Mouse (Mus musculus): ENCODE results near the gene Nrxn3. TPM values are rescaled to one million over a fixed set of nuclear protein-coding genes. Genes with fewer than 3 reads are reported as not detected.

Gene Nrxn3
- polyA plus RNA-seq, 1 experiment from 2014 or later, result 1.3 TPM

- Histone ChIP-seq H3K4me1 (ENCODE audit: control insufficient read depth, insufficient read depth, low read length) (no peaks in the 10 kb centered on the region), H3K4me3 (ENCODE audit: low read length) (no peak overlapping the region), H3K9me3 (replicated peaks; ENCODE audit: control insufficient read depth, low read length) (no peaks in the 10 kb centered on the region), H3K9ac (ENCODE audit: low read length) (no peak overlapping the region), H3K27me3 (ENCODE audit: control insufficient read depth, insufficient read depth, low read length) (no peaks in the 10 kb centered on the region), H3K4me2 (ENCODE audit: low read depth, low read length) (no peak overlapping the region), H3K36me3 (ENCODE audit: control insufficient read depth, insufficient read depth) (no peaks in the 10 kb centered on the region), H3K27ac (ENCODE audit: low read length) (no peak overlapping the region)
- WGBS, result 89% methylated on average over 5 of the region's 5 CpGs
- ATAC-seq (replicated peaks; ENCODE audit: extremely low read depth, insufficient read depth, low FRiP score), result no peak
These were observed 987.8 kb downstream of the Nrxn3 start for GRCm38 (mm10) chr12:89710459-89710858.

GRCm38 (mm10) chr12:89711791-89712190, 989.1 kb downstream of the Nrxn3 start:
- ATAC-seq (replicated peaks; ENCODE audit: extremely low read depth, insufficient read depth, low FRiP score), result no peak
- 77% methylated on average over 1 of the region's 1 CpGs for WGBS

GRCm38 (mm10) chr12:89719194-89720080, 996.8 kb downstream of the Nrxn3 start:
- 35% methylated on average over 8 of the region's 8 CpGs for WGBS

More at GRCm38 (mm10) chr12:89711791-89712190, 989.1 kb downstream of the Nrxn3 start:
- Histone ChIP-seq H3K36me3 (ENCODE audit: control insufficient read depth, insufficient read depth) (no peaks in the 10 kb centered on the region), H3K4me3 (ENCODE audit: low read length) (no peak overlapping the region), H3K9me3 (replicated peaks; ENCODE audit: control insufficient read depth, low read length) (no peaks in the 10 kb centered on the region), H3K27ac (ENCODE audit: low read length) (no peak overlapping the region), H3K4me2 (ENCODE audit: low read depth, low read length) (no peak overlapping the region), H3K4me1 (ENCODE audit: control insufficient read depth, insufficient read depth, low read length) (no peaks in the 10 kb centered on the region), H3K27me3 (ENCODE audit: control insufficient read depth, insufficient read depth, low read length) (no peaks in the 10 kb centered on the region), H3K9ac (ENCODE audit: low read length) (no peak overlapping the region)

GRCm38 (mm10) chr12:89720945-89721344, 998.3 kb downstream of the Nrxn3 start:
- Histone ChIP-seq H3K27ac (ENCODE audit: low read length) (no peak overlapping the region), H3K36me3 (ENCODE audit: control insufficient read depth, insufficient read depth) (no peaks in the 10 kb centered on the region), H3K4me1 (ENCODE audit: control insufficient read depth, insufficient read depth, low read length) (no peaks in the 10 kb centered on the region), H3K9ac (ENCODE audit: low read length) (no peak overlapping the region), H3K4me3 (ENCODE audit: low read length) (no peak overlapping the region), H3K9me3 (replicated peaks; ENCODE audit: control insufficient read depth, low read length) (no peaks in the 10 kb centered on the region), H3K27me3 (ENCODE audit: control insufficient read depth, insufficient read depth, low read length) (no peaks in the 10 kb centered on the region), H3K4me2 (ENCODE audit: low read depth, low read length) (no peak overlapping the region)
- no peak for ATAC-seq (replicated peaks; ENCODE audit: extremely low read depth, insufficient read depth, low FRiP score)
- 33% methylated on average over 3 of the region's 3 CpGs for WGBS

More at GRCm38 (mm10) chr12:89719194-89720080, 996.8 kb downstream of the Nrxn3 start:
- Histone ChIP-seq H3K36me3 (ENCODE audit: control insufficient read depth, insufficient read depth) (no peaks in the 10 kb centered on the region), H3K4me2 (ENCODE audit: low read depth, low read length) (peak overlapping the region; percentile 20), H3K9me3 (replicated peaks; ENCODE audit: control insufficient read depth, low read length) (no peaks in the 10 kb centered on the region), H3K9ac (ENCODE audit: low read length) (no peak overlapping the region), H3K27me3 (ENCODE audit: control insufficient read depth, insufficient read depth, low read length) (no peaks in the 10 kb centered on the region), H3K27ac (ENCODE audit: low read length) (no peak overlapping the region), H3K4me1 (ENCODE audit: control insufficient read depth, insufficient read depth, low read length) (no peaks in the 10 kb centered on the region), H3K4me3 (ENCODE audit: low read length) (no peak overlapping the region)
- no peak; the same call in 1 of the 2 replicates for ATAC-seq (replicated peaks; ENCODE audit: extremely low read depth, insufficient read depth, low FRiP score)

GRCm38 (mm10) chr12:89722462-89722861, 999.8 kb downstream of the Nrxn3 start:
- Histone ChIP-seq H3K36me3 (ENCODE audit: control insufficient read depth, insufficient read depth) (no peaks in the 10 kb centered on the region), H3K9ac (ENCODE audit: low read length) (no peak overlapping the region), H3K9me3 (replicated peaks; ENCODE audit: control insufficient read depth, low read length) (no peaks in the 10 kb centered on the region), H3K27ac (ENCODE audit: low read length) (no peak overlapping the region), H3K4me3 (ENCODE audit: low read length) (no peak overlapping the region), H3K4me2 (ENCODE audit: low read depth, low read length) (no peak overlapping the region), H3K27me3 (ENCODE audit: control insufficient read depth, insufficient read depth, low read length) (no peaks in the 10 kb centered on the region), H3K4me1 (ENCODE audit: control insufficient read depth, insufficient read depth, low read length) (no peaks in the 10 kb centered on the region)
- no peak for ATAC-seq (replicated peaks; ENCODE audit: extremely low read depth, insufficient read depth, low FRiP score)
- 81% methylated on average over 14 of the region's 14 CpGs for WGBS

- Histone ChIP-seq H3K36me3 (ENCODE audit: control insufficient read depth, insufficient read depth) (no peaks in the 10 kb centered on the region), H3K27me3 (ENCODE audit: control insufficient read depth, insufficient read depth, low read length) (no peaks in the 10 kb centered on the region), H3K27ac (ENCODE audit: low read length) (no peak overlapping the region), H3K9ac (ENCODE audit: low read length) (no peak overlapping the region), H3K4me1 (ENCODE audit: control insufficient read depth, insufficient read depth, low read length) (no peaks in the 10 kb centered on the region), H3K9me3 (replicated peaks; ENCODE audit: control insufficient read depth, low read length) (no peaks in the 10 kb centered on the region), H3K4me3 (ENCODE audit: low read length) (no peak overlapping the region), H3K4me2 (ENCODE audit: low read depth, low read length) (no peak overlapping the region)
- ATAC-seq (replicated peaks; ENCODE audit: extremely low read depth, insufficient read depth, low FRiP score), result no peak
- WGBS, result 45% methylated on average over 3 of the region's 3 CpGs
These were observed 1001.4 kb downstream of the Nrxn3 start for GRCm38 (mm10) chr12:89724048-89724447.

- no peaks in the 10 kb centered on the region for H3K4me1 ChIP-seq (ENCODE audit: control insufficient read depth, insufficient read depth, low read length)
- H3K4me2 ChIP-seq (ENCODE audit: low read depth, low read length), result no peak overlapping the region
- no peak overlapping the region for H3K4me3 ChIP-seq (ENCODE audit: low read length)
- no peak overlapping the region for H3K27ac ChIP-seq (ENCODE audit: low read length)
- 59% methylated on average over 1 of the region's 1 CpGs for WGBS
- H3K9ac ChIP-seq (ENCODE audit: low read length), result no peak overlapping the region
- H3K27me3 ChIP-seq (ENCODE audit: control insufficient read depth, insufficient read depth, low read length), result no peaks in the 10 kb centered on the region
- no peak for ATAC-seq (replicated peaks; ENCODE audit: extremely low read depth, insufficient read depth, low FRiP score)
- no peaks in the 10 kb centered on the region for H3K36me3 ChIP-seq (ENCODE audit: control insufficient read depth, insufficient read depth)
- H3K9me3 ChIP-seq (replicated peaks; ENCODE audit: control insufficient read depth, low read length), result no peaks in the 10 kb centered on the region
These were observed 1019.6 kb downstream of the Nrxn3 start for GRCm38 (mm10) chr12:89742326-89742725.

- no peaks in the 10 kb centered on the region for H3K9me3 ChIP-seq (replicated peaks; ENCODE audit: control insufficient read depth, low read length)
- no peak overlapping the region for H3K4me2 ChIP-seq (ENCODE audit: low read depth, low read length)
- no peak overlapping the region for H3K9ac ChIP-seq (ENCODE audit: low read length)
- no peaks in the 10 kb centered on the region for H3K4me1 ChIP-seq (ENCODE audit: control insufficient read depth, insufficient read depth, low read length)
- no peaks in the 10 kb centered on the region for H3K27me3 ChIP-seq (ENCODE audit: control insufficient read depth, insufficient read depth, low read length)
- H3K36me3 ChIP-seq (ENCODE audit: control insufficient read depth, insufficient read depth), result no peaks in the 10 kb centered on the region
- 72% methylated on average over 2 of the region's 2 CpGs for WGBS
- no peak overlapping the region for H3K4me3 ChIP-seq (ENCODE audit: low read length)
- no peak overlapping the region for H3K27ac ChIP-seq (ENCODE audit: low read length)
- no peak for ATAC-seq (replicated peaks; ENCODE audit: extremely low read depth, insufficient read depth, low FRiP score)
These were observed 1020.1 kb downstream of the Nrxn3 start for GRCm38 (mm10) chr12:89742796-89743195.

GRCm38 (mm10) chr12:89764191-89765082, 1041.8 kb downstream of the Nrxn3 start:
- ATAC-seq (replicated peaks; ENCODE audit: extremely low read depth, insufficient read depth, low FRiP score), result no peak
- H3K4me1 ChIP-seq (ENCODE audit: control insufficient read depth, insufficient read depth, low read length), result no peaks in the 10 kb centered on the region
- H3K36me3 ChIP-seq (ENCODE audit: control insufficient read depth, insufficient read depth), result no peaks in the 10 kb centered on the region
- 29% methylated on average over 10 of the region's 10 CpGs for WGBS
- no peak overlapping the region for H3K27ac ChIP-seq (ENCODE audit: low read length)
- H3K4me2 ChIP-seq (ENCODE audit: low read depth, low read length), result no peak overlapping the region
- H3K4me3 ChIP-seq (ENCODE audit: low read length), result no peak overlapping the region
- H3K27me3 ChIP-seq (ENCODE audit: control insufficient read depth, insufficient read depth, low read length), result no peaks in the 10 kb centered on the region
- H3K9ac ChIP-seq (ENCODE audit: low read length), result no peak overlapping the region
- no peaks in the 10 kb centered on the region for H3K9me3 ChIP-seq (replicated peaks; ENCODE audit: control insufficient read depth, low read length)

Data from heart, embryonic 16.5 days (tissue).